Mouse (Mus musculus) kidney, postnatal 36 days (tissue): Measurements from ENCODE around the gene Med12l.
A peak's percentile ranks its signal among the peaks of the same experiment; 100 is the strongest.

Experiments used
- DNase-seq, 2 experiments: peaks; one replicate each; pipeline ENCODE4 v3.0.0; 2021 to 2022; ENCODE audit warnings: mixed read lengths in 2 of 2

Med12l gene

DNA sequence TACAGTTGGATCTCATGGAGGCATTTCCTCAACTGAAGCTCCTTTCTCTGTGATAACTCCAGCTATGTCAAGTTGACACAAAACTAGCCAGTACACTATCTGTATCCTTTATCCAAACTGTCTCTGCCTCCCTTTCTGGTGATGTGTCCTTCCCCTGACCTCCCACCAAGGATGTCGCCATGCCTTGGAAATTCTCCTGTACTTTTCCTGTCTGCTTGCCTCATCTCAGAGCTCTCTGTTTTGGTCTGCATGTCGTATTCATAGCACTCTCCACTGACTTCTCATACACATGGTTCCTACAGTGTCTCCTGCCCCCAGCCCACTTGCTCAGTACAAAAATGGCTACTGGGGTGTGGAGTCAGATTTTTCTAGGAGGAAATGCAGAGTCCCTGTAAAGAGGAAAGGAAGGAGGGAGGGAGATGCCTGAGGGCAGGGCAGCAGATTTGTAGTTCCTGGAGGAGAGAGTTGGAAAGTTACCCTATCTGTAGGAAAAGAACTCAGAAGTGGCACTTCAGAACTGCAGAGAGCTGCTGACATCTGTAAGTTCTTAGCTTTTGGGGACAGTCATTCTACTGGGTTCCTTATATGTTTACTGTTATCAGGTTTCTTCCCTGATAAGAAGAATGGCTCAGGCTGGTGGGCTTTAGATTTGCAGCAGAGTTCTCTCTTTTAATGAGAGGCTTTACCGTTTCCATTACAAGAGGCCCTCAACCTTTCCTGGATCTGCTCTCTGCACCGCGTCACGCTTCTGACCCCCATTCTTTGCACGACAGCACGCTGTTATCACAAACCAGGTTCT is 136.1 kb downstream of the Med12l start:
- DNase-seq = no peak

GRCm38 (mm10) chr3:59145194-59145593 is 139.6 kb downstream of the Med12l start:
- peak in 1 of 2 experiments; percentile 14 for DNase-seq

- DNase-seq = no peak
Observed at GRCm38 (mm10) chr3:59149646-59150045, 144.0 kb downstream of the Med12l start.

- DNase-seq = no peak
Observed at GRCm38 (mm10) chr3:59150624-59151023, 145.0 kb downstream of the Med12l start.

- DNase-seq = no peak
Observed at GRCm38 (mm10) chr3:59153424-59153823, 147.8 kb downstream of the Med12l start, which contains the start of gene P2ry14. Gene P2ry14, minus strand, starts transcription at chr3:59153618.

DNA sequence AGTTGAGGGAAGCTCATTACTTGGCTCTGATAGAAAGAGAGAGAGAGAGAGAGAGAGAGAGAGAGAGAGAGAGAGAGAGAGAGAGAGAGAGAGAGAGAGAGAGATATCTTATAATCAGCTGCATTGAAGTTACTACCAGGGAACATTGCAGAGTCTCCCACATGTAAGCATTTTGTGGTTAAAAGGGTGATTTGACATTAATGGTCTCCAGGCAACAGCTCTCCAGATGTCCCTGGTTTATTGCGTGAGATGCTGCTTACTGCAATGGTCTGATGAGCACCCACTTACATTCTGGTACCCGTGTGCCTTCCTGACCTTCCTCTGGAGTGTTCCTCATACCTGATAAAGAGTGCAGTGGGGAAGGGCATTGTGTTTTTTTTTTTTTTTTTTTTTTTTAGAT is 149.3 kb downstream of the Med12l start:
- DNase-seq = no peak

GRCm38 (mm10) chr3:59155404-59155803 is 149.8 kb downstream of the Med12l start:
- DNase-seq = no peak

GRCm38 (mm10) chr3:59157048-59157447 is 151.4 kb downstream of the Med12l start:
- DNase-seq = no peak

- DNase-seq = no peak
Observed at GRCm38 (mm10) chr3:59160465-59160864, 154.8 kb downstream of the Med12l start.

DNA sequence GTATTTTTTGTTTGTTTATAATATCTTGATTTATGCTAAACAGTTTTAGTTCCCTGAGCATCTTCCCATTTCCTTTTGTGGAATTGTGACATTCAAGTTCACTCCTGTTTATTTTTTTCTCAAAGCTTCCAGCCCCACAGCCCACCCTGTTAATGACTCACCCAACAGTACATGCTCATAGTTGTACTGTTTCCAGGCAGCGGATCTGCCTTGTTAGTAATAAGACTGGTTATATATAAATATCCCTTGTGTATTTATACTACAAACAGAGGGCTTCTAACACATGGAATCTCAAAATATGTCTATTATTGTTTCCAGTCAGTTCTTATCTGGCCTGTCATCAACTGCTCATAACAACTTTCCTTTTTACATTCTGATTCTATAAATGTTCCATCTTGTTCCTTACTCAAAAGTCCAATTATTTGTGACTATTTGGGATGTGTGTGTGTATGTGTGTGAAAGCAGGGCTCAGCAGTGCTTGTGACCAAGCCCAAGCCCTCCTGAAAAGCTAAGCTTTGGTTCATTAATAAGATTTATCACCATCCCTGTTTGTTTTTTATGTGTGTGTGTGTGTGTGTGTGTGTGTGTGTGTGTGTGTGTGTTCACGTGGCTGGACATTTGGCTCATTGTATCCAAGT is 161.9 kb downstream of the Med12l start:
- DNase-seq = no peak

GRCm38 (mm10) chr3:59168476-59168875 is 162.9 kb downstream of the Med12l start:
- DNase-seq = no peak

- no peak for DNase-seq
Observed at GRCm38 (mm10) chr3:59169215-59169614, 163.6 kb downstream of the Med12l start.

GRCm38 (mm10) chr3:59169921-59170627 is 164.4 kb downstream of the Med12l start:
- no peak for DNase-seq

DNA sequence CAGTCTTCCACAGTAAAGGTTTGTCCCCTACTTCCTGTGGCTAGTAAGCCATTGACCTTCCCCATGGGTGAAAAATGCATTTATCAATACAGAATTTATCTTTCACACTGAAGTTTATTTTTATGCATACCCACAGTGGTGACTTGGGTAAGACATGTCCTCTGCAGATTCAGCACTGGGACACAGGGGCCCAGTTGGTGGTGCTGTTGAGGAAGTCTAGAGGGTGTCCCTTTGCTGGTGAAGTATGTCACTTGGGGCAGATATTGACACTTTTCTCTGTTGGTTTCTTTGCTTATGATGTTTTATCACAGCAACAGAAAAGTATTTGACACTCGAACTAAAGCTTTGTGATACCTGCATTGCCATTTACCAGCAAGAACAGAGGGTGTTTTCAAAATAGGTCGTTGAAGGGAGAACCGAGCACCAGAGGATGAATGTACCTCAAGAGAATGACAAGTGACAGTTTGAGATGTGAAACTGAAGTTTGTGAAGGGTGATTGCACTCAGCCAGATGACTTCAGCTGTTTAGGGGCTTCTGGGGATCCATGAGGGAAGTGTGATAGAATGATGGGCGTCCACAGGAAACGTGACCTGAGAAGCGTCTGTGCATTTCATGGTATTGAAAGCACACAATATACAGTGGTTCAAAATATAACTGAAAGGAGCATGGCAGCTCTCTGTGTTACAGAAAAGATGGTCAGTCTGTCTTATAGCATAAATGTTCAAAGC is 169.0 kb downstream of the Med12l start:
- no peak for DNase-seq

DNA sequence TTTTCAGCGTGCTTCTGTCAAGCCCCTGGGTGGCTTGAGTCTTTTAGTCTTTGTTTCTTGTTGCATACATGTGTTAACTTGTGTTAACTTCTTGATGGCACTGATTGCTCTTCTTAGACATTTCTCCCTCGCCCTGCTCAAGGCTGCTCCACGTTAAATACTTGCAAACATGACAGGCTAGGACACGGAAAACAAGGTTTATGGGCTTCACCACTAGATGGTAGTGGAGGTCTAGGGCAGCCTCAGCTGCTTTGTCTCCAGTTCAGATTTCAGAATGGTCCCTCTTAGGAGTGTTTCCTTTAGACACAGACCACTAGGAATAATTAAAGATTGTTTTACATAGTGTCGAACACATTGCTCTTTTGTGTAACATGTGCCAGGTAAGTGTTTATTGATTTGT is 169.6 kb downstream of the Med12l start:
- peak in 1 of 2 experiments; percentile 53 for DNase-seq

DNA sequence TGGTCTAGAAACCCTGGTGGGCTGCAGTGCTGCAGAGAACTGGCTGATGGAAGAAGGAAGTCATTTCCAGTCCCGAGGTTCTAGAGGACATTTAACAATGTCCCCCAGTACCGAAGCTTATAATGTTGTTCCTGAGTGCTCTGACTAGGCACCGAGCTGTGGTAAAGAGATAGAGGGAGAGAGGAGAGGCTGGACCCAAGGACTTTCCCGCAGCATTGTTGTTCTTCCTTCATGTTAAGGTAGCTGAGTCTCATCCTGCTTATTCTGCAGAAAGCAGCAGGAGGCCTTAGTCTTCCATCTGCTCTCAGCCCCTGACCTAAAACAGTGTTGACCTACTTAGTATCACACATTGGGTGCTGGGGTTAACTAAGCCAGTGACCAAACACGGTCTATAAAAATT is 171.2 kb downstream of the Med12l start:
- DNase-seq = no peak

DNA sequence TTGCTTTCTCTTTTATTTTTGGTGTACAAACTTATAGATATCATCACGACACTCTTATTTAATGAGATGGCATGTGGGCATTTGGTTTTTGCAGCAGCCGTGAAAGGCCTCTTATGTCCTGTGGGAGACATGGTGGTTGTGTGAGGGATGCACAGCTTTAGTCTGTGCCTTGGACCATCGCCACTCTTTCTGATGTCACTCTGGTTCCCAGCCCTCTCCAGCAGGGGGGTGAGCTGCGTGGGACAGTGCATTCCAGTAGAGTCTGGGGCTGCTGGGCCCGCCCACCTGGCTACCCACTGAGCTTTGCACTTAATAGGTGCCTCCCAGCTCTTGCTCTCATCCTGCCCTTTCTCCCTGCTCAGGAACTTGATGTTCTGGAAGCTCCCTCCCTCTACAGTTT is 175.5 kb downstream of the Med12l start:
- DNase-seq = no peak

DNA sequence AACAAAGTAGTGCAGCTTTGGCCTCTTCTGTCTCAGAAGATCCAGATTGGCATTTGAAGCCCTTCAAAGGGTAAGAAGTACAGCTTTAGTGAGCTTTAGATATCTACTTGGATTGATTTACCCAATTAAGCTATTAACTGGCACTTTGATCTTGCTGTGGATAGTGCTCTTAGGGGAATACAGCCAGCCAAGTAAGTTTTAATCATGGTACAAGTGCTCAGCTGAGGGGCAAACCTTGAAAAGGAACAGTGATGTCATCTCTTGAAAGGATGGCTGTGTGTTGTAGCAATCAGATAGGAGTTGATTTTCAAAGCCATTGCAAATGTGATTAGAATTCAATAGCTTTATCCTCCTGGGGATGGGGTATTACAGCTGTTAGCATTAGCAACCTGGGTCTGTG is 176.5 kb downstream of the Med12l start:
- DNase-seq = no peak

- no peak for DNase-seq
Observed at GRCm38 (mm10) chr3:59185662-59186061, 180.0 kb downstream of the Med12l start.

DNA sequence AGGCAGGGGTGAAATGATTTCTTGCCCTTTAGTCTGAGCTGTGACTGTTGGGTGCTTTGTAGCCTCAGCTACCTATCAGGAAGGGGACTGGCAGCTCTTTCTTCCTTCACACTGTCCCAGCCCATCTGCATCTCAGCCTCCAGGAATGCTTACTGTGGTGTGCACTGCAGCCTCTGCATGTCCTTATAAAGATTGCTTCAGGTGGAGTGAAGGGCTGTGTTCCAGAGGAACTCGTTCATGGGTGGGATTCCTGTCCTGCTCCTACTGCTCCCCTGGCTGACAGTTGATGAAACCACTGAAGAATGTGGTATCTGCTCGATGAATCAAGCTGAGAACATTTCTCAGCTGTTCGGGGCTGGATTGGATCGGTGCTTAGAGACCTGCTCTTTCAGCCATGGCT is 181.7 kb downstream of the Med12l start:
- no peak for DNase-seq

DNA sequence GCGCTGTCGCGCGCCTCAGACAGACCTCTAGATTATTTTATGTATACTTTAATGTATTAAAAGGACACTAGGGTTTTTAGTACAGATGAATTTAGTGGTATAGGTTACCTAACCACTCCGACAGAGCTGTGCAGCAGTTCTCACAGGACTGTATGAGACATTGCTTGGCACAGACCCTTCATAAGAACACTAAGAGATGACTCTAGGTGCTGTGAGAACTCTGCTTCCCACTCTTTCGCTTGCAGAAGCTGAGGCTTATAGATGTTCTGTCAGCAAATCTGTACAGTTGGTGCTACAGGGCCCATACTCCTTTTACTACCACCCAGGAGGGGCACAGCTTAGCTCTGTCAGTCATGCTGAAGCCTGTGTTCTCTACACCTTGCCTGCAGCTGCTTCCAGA is 186.0 kb downstream of the Med12l start:
- no peak for DNase-seq

DNA sequence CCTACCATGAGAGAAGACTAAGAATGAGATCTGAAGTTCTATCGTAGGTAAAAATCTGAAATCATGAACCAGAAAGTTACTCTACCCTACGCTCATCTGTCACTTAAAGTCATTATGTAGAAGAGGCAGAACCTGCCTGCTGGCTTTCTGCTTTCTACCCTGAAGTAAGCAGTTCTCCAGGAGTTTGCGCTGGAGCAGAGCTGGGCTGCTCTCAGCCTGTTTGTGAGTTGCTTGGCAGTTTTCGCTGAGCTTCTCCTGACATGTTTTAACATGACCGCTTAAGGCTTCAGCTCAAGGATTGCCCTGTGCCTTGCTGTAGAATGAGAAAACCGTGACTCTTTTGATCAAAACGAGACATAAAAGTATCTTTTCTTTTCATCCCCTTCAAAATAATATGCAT is 188.5 kb downstream of the Med12l start:
- no peak for DNase-seq

DNA sequence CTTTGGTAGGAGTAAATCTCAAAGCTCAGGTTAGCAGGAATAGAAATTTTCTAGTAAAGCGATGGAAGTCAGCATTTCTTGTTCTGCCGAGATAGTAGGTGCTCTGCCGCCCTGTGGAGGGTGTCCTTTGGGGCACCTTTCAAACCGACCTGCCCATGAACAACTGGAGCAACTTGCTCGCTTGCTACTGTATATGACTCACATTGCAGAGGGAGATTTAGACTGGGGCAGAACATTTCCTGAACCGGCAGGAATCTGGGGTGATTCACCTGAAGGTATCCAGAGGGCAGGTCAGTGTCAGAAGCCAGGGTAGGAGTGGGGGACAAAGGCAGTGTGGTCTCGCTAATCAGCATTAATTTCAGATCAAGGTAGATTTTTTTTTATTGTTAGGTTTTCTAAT is 189.3 kb downstream of the Med12l start, which contains the start of gene Gpr87:
TSS of gene Gpr87 (minus strand) at position 167 of the 400 bp plus-strand sequence.
- no peak for DNase-seq
